Mouse (Mus musculus): ENCODE measurements around the gene Prss56. TPM values are rescaled to one million over a fixed set of nuclear protein-coding genes. Genes with fewer than 3 reads are reported as not detected.

Gene Prss56
- not detected in 2 replicates for polyA plus RNA-seq (2012; ENCODE audit: insufficient read depth, insufficient read length, low replicate concordance, missing spikeins)

DNA sequence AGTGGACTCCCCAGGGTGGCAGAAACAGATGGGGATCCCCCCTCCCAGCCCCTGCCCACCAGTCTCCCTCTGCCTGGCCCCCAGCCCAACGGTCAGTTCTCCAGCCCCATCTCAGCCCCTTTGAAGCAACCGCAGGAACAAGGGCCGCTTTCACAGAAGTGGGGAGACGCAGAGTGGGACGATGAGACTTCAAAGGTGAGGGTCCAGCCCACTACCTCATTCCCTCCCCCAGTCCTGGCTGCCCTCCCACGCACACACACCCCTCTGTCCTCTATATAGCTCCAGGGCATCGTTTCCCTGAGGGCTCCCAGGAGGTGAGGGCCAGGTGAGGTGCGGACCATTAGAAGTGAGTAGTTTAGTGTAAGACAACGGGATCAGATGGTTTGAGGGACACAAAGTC lies at the start of gene Prss56:
TSS of gene Prss56 (plus strand) at position 301 of the 400 bp plus-strand sequence.
- Histone ChIP-seq H3K4me3 (ENCODE audit: insufficient read depth, low read depth, low read length) (no peak within 1 kb of the TSS), H3K4me1 (ENCODE audit: control insufficient read depth, insufficient read depth, low read length) (peaks cover 29% of the 10 kb centered on the region), H3K27ac (ENCODE audit: insufficient read depth, low read depth, low read length) (no peak within 1 kb of the TSS)
- 63% methylated on average over 9 of the region's 9 CpGs for WGBS
- no peak for TF ChIP-seq CTCF (IDR thresholded peaks at IDR 0.05; ENCODE audit: insufficient read depth, low read depth, low read length)
- no peak for TF ChIP-seq POLR2A (IDR thresholded peaks at IDR 0.05; ENCODE audit: insufficient read depth, low read depth, low read length)

DNA sequence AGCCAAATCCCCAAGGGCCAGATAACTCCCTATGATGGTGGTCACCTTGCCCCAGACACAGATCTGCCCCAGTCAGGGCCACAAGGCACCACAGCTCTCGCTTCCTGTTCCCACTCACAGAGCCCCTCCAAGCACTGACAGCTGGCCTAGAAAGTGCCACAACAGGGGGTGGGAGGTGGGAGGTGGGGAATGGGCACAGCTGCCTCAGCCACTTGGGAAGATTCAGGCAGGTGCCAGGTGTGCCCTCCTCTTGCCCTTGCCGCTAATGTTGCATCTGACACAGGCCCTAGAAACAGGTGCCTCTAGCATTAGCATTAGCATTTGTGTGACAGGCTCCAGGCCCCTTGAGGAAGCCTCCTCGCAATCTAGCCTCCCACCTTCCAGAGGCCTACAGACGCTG lies 41.6 kb upstream of the Prss56 start:
- no peak overlapping the region for H3K27ac ChIP-seq (ENCODE audit: insufficient read depth, low read depth, low read length)
- no peak overlapping the region for H3K4me3 ChIP-seq (ENCODE audit: insufficient read depth, low read depth, low read length)
- H3K4me1 ChIP-seq (ENCODE audit: control insufficient read depth, insufficient read depth, low read length), result peaks cover 12% of the 10 kb centered on the region
- WGBS, result 88% methylated on average over 4 of the region's 4 CpGs
- TF ChIP-seq CTCF (IDR thresholded peaks at IDR 0.05; ENCODE audit: insufficient read depth, low read depth, low read length) (no peak), POLR2A (IDR thresholded peaks at IDR 0.05; ENCODE audit: insufficient read depth, low read depth, low read length) (no peak)

DNA sequence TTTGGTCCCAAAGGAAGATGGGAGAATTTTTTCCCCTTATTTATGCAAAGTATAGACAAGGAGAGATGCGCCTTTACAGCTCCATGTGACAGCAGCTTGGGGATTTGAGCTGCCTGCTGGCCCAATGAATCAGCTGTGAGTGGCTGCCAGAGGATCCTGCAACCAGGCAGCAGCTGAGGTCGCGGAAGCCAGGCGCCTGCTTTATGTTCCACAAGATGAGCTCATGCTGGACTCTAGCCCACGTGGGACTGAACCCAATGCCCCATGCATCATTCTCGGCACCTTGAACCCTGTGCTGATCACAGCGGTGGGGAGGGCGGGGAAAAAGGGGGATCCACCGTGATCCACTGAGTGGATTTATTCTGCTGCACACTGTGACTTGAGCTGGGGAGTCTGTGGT lies 40.7 kb upstream of the Prss56 start:
- Histone ChIP-seq H3K4me3 (ENCODE audit: insufficient read depth, low read depth, low read length) (no peak overlapping the region), H3K27ac (ENCODE audit: insufficient read depth, low read depth, low read length) (no peak overlapping the region), H3K4me1 (ENCODE audit: control insufficient read depth, insufficient read depth, low read length) (peaks cover 12% of the 10 kb centered on the region)
- TF ChIP-seq POLR2A (IDR thresholded peaks at IDR 0.05; ENCODE audit: insufficient read depth, low read depth, low read length), result no peak
- 59% methylated on average over 9 of the region's 9 CpGs for WGBS

DNA sequence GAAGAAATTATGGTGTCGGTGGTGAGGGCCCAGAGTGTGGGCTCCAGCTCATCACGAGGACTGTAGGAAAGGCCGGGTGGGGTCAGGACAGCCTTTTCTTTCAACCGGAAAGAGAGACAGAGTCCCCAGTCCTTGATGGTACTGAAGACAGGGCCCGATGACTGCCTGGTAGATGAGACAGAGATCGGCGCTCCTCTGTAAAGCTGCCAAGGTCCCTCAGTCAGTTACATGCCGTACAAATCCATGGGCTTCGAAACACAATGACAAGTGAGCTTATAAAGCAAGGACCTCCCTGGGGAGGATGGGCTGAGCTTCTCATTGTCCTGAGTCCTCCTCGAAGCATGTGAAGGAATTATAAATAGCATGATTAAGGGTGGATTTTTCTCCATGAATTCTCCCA lies 40.0 kb upstream of the Prss56 start:
- H3K27ac ChIP-seq (ENCODE audit: insufficient read depth, low read depth, low read length), result no peak overlapping the region
- H3K4me1 ChIP-seq (ENCODE audit: control insufficient read depth, insufficient read depth, low read length), result peaks cover 12% of the 10 kb centered on the region
- 78% methylated on average over 10 of the region's 10 CpGs for WGBS
- H3K4me3 ChIP-seq (ENCODE audit: insufficient read depth, low read depth, low read length), result no peak overlapping the region
- TF ChIP-seq CTCF (IDR thresholded peaks at IDR 0.05; ENCODE audit: insufficient read depth, low read depth, low read length), result no peak
- no peak for TF ChIP-seq POLR2A (IDR thresholded peaks at IDR 0.05; ENCODE audit: insufficient read depth, low read depth, low read length)

DNA sequence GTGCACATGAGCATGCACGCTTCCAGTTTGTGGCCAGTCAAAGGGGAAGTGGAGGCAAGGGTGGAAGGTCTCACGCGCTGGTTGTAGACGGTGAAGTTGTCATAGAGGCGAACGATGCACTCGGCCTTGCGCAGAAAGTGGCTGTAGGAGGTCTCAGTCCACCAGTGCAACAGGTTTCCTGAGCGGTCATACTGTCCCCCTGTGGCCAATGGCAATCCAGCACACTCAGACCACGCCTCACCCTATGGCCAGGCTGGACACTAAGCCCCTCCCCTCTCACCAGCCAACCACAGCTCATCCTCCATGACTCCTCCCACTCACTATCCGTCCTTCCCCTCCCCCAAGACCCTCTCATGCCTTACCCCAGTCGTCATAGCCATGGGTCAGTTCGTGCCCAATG lies 33.7 kb upstream of the Prss56 start:
- H3K4me3 ChIP-seq (ENCODE audit: insufficient read depth, low read depth, low read length), result no peak overlapping the region
- 48% methylated on average over 13 of the region's 13 CpGs for WGBS
- H3K27ac ChIP-seq (ENCODE audit: insufficient read depth, low read depth, low read length), result no peak overlapping the region
- TF ChIP-seq POLR2A (IDR thresholded peaks at IDR 0.05; ENCODE audit: insufficient read depth, low read depth, low read length) (no peak), CTCF (IDR thresholded peaks at IDR 0.05; ENCODE audit: insufficient read depth, low read depth, low read length) (no peak)
- H3K4me1 ChIP-seq (ENCODE audit: control insufficient read depth, insufficient read depth, low read length), result peaks cover 12% of the 10 kb centered on the region

DNA sequence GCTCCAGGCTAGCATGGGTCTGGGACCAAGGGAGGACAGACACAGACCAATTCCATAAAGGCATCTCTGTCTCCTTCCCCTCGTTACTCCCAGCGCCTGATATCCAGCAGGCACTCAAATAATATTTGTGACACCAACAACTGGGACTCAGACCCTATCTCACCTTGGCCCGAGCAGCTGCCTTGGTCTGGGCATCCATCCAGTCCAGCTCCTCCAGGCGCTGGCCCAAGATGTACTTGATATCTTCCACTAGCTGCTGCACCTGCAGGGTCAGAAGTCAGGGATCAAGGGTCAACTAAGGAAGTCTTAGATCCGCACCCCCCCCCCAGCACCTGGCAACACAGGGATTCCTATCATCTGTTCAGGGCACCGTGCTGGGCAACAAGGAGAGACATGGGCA lies 31.8 kb upstream of the Prss56 start:
- TF ChIP-seq POLR2A (IDR thresholded peaks at IDR 0.05; ENCODE audit: insufficient read depth, low read depth, low read length) (no peak), CTCF (IDR thresholded peaks at IDR 0.05; ENCODE audit: insufficient read depth, low read depth, low read length) (no peak)
- Histone ChIP-seq H3K27ac (ENCODE audit: insufficient read depth, low read depth, low read length) (no peak overlapping the region), H3K4me3 (ENCODE audit: insufficient read depth, low read depth, low read length) (no peak overlapping the region), H3K4me1 (ENCODE audit: control insufficient read depth, insufficient read depth, low read length) (peaks cover 27% of the 10 kb centered on the region)
- 90% methylated on average over 6 of the region's 6 CpGs for WGBS

DNA sequence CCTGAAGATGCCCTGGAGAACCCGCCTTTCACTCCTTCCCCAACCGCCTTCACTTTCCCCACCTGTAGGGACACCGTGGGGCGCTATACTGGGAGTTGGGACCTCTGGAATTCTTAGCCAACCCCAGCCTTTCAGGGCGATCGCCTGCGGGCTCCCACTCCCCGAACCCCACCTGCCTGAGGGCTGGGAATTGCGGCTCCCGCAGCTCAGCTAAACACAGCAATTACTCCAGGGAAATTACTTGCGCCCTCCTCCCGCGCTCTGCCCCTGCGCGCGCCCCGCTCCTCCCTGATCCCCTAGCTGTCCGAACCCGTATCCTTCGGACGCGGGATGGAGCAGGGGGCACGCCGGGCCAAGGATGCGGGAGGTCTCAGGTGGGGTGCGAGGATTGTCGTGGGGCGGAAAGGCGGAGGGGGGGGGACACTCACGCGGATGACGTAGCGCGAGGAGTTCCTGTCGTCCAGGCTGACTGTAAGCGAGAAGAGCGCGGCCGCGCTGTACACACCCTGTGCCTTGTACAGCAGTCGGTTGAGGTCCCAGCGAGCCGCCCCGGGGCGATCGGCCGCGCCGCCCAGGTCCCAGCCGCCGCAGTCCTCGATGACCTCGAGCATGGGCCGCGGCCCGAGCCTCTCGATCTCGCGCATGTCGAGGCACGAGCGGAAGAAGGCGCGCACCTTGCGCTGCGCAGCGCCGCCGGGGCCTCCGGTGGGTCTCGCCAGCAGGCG lies 29.2 kb upstream of the Prss56 start:
- no peak for TF ChIP-seq POLR2A (IDR thresholded peaks at IDR 0.05; ENCODE audit: insufficient read depth, low read depth, low read length)
- TF ChIP-seq CTCF (IDR thresholded peaks at IDR 0.05; ENCODE audit: insufficient read depth, low read depth, low read length), result no peak
- WGBS, result under 1% methylated on average over 72 of the region's 72 CpGs
- Histone ChIP-seq H3K4me1 (ENCODE audit: control insufficient read depth, insufficient read depth, low read length) (peaks cover 27% of the 10 kb centered on the region), H3K27ac (ENCODE audit: insufficient read depth, low read depth, low read length) (no peak overlapping the region), H3K4me3 (ENCODE audit: insufficient read depth, low read depth, low read length) (peak overlapping the region; percentile 28)

DNA sequence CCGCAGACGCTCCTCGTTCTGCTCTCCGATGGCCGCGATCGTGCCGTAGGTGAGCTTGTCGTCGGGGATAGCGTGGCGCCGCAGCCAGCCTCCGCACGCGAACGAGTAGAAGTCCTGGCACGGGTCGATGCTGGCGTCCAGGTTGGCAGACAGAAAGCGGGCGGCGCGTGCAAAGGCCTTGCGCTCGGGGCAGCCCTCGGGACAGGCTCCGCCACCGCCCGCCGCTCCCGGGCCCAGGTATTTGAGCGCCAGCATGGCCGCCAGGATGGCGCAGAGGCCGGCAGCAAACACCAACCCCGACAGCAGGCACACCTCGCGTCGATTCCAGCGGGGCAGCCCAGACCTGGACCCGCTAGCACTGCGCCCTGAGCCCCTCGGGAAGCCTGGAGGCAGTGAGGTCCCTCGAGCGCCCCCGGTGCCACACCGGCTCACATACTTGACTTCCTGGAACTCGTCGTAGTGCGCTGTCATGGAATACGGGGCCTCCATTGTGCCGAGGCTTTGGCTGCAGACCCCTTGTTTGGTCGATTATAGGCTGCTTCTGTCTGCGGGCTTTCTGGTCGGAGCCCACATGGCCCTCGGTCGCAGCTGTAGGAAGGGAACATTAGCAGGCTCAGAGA lies 28.5 kb upstream of the Prss56 start:
- 3% methylated on average over 58 of the region's 58 CpGs for WGBS
- no peak for TF ChIP-seq CTCF (IDR thresholded peaks at IDR 0.05; ENCODE audit: insufficient read depth, low read depth, low read length)
- no peak for TF ChIP-seq POLR2A (IDR thresholded peaks at IDR 0.05; ENCODE audit: insufficient read depth, low read depth, low read length)
- Histone ChIP-seq H3K27ac (ENCODE audit: insufficient read depth, low read depth, low read length) (no peak overlapping the region), H3K4me3 (ENCODE audit: insufficient read depth, low read depth, low read length) (0 out of 2 replicates have a peak overlapping the region, but pooled peaks have one; percentile 28), H3K4me1 (ENCODE audit: control insufficient read depth, insufficient read depth, low read length) (peaks cover 27% of the 10 kb centered on the region)

DNA sequence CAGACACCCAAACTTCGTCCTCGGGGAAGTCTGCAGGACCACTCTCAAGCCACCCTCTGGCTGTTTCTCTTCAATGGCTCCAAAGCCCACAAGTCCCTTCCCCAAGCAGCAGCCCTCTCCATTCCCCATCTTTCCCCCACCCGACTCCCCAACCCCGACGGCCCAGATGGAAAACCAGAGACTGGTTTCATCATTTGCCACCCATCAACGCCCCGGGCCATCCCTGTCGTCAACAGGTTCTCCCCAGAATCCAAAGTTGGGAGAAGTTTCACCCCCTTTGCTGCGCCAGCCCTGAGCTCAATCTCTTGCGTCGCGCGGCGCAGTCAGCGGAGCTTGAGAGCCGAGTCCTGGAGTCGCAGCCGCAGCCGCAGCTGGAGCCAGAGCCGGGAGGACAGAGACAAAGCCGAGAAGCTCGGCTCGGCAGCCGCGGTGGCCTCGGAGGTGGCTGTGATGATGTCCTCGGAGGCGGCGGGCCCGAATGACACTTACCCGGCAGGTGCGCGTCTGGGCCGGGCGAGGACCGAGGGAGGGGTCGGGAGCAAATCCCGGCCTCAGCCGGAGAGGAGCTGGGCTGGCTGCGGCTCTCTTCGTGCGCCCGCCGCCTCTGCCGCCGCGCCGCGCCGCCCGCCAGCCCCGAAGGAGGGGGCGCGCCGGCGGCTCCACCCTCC lies 27.4 kb upstream of the Prss56 start:
- under 1% methylated on average over 53 of the region's 56 CpGs for WGBS
- TF ChIP-seq CTCF (IDR thresholded peaks at IDR 0.05; ENCODE audit: insufficient read depth, low read depth, low read length) (no peak), POLR2A (IDR thresholded peaks at IDR 0.05; ENCODE audit: insufficient read depth, low read depth, low read length) (no peak)
- Histone ChIP-seq H3K4me1 (ENCODE audit: control insufficient read depth, insufficient read depth, low read length) (peaks cover 27% of the 10 kb centered on the region), H3K4me3 (ENCODE audit: insufficient read depth, low read depth, low read length) (peak overlapping the region; percentile 43), H3K27ac (ENCODE audit: insufficient read depth, low read depth, low read length) (no peak overlapping the region)

Data from olfactory bulb, adult 2 months (tissue).